Mouse (Mus musculus) lung, postnatal 36 days (tissue): ENCODE results near the gene Tlcd2.

ENCODE experiments used
- DNase-seq: peaks from one replicate; pipeline ENCODE4 v3.0.0; 2022; ENCODE audit warnings: mixed read lengths

Gene Tlcd2

GRCm38 (mm10) chr11:75467512-75468215 is 6.1 kb downstream of the Tlcd2 start:
- peak; percentile 71 for DNase-seq

DNA sequence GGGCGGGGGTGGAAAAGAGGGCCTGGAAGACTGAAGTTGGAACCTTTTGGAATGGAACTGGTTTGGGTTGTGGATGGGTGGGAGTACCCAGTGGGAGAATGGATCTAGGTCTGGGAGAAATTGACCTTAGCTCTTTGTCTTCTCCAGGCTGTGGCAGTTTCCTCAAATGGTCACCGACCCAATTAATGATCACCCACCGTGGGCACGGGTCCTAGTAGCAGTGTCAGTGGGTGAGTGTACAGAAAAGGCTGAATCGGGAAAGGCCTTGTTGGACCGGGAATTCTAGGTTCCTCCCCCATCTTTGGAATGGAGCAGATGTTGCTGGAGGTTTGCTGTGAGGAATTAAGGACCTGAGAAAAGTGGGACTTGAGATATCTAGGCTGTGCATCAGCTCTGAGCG is 6.9 kb downstream of the Tlcd2 start:
- no peak for DNase-seq

DNA sequence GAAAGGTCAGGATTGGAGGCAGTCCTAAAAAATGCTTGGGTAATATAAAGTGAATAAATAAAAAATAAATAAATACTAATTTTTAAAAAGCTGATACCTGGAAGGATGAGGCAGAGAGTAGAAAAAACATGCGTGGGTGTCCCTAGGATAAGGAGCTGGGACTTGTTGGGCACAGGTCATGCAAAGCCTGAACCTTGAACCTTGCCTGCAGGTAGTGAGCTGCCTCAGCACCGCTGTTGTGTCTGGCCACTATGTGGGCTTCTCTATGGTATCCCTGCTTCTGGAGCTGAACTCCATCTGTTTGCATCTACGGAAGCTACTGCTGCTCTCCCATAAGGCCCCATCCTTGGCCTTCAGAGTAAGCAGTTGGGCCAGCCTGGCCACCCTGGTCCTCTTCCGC is 7.7 kb downstream of the Tlcd2 start:
- no peak for DNase-seq

- DNase-seq = no peak
These were observed 9.2 kb downstream of the Tlcd2 start for GRCm38 (mm10) chr11:75470675-75471074.

- no peak for DNase-seq
These were observed 11.1 kb downstream of the Tlcd2 start for GRCm38 (mm10) chr11:75472469-75473081.

DNA sequence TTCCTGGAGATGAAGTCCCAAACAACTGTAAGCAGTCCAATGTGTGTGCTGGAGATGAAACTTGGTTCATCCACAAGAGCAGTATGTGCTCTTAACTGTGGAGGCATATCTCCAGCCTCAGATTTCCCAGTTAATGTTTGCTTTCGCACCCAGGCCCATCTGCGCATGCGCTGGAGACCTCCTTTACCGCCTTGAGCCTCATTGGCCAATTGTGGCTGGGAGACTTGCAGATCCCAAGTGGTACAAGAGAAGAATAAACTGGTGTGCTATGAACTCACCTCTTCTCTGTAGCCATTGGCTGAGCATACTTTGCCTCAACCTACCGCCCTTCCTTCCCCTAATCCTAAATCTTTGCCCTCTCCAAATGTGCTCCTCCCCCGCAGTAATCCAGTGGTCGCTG is 11.9 kb downstream of the Tlcd2 start:
- DNase-seq = no peak

DNA sequence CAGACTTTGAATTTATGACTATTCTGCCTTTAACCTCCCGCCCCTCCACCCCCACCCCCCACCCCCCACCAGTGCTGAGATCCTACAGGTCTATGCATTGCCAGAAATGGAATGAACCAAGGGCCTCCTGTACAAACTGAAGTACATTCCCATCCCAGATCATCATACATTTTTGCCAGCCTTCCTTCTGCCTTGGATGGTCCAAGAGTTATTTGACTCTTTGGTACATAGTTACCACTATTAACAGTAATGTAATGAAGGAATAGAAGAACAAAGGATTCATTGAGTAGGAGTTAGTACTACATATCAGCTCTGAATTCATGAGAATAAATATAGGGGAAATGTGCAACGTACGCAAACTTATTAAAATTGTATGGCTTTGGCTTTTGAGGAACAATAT is 24.7 kb downstream of the Tlcd2 start:
- DNase-seq = no peak

DNA sequence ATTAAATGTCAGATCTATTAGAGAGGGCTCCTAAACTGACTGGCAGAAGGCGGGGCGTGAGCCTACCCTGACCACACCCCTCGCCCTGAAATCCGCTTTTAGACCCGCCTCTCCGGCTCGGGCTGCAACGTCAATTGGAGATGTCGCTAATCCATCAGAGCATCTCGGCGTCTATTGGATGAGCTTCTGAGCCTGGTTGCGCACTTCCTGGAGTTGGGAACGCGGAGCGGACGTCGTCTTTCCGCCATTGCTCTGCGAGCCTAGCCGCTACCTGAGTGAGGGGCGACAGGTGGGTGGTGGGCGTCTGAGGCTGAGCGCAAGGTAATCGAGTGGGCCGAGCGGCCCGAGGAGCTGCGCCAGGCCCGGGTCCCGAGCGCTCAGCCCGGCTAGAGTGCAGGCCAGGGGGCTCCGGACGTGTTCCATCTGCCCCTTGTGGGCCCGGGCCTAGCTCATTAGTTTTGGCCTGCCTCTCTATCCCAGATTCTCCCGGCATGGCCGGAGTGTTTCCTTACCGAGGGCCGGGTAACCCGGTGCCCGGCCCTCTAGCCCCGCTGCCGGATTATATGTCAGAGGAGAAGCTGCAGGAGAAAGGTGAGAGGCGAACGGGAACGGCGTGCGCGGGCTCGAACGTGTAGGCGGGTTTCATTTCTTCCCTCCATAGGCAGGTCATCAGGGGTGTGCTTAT is 25.2 kb downstream of the Tlcd2 start, which contains the start of gene Prpf8:
Gene Prpf8, plus strand, starts transcription at position 216 of the 685 bp plus-strand sequence.
- DNase-seq = peak; percentile 99

DNA sequence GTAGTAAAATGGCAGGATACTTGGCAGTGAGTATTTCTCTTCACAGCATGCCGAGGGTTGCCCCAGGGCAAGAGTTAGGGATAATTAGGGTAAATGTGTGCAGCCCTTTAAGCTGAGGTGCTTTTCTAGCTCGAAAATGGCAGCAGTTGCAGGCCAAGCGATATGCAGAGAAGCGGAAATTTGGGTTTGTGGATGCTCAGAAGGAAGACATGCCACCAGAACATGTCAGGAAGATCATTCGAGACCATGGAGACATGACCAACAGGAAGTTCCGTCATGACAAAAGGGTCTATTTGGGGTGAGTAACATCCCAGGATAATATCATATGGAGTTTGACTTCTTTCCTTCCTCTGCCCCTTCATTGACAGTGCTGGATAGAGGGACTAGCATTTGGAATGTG is 26.0 kb downstream of the Tlcd2 start:
- DNase-seq = no peak

- no peak for DNase-seq
These were observed 33.0 kb downstream of the Tlcd2 start for GRCm38 (mm10) chr11:75494296-75495049.

- DNase-seq = no peak
These were observed 36.6 kb downstream of the Tlcd2 start for GRCm38 (mm10) chr11:75498126-75498525.

DNA sequence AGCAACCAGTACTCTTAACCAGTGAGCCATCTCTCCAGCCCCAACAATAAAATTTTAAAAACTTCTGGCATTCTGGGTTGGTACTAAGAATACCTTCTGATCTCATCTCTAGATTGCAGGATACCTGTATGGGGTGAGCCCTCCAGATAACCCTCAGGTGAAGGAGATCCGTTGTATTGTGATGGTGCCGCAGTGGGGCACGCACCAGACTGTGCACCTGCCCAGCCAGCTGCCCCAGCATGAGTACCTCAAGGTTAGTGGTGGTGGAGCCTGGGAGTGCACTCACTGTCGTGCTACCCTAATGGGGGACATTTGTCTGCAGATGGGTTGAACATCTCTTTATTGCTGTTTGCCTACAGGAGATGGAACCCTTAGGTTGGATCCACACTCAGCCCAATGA is 46.6 kb downstream of the Tlcd2 start:
- DNase-seq = no peak

- DNase-seq = peak; percentile 29
These were observed 47.4 kb downstream of the Tlcd2 start for GRCm38 (mm10) chr11:75508904-75509303.

GRCm38 (mm10) chr11:75509741-75510626 is 48.5 kb downstream of the Tlcd2 start, which contains the start of gene Rilp:
Gene Rilp, plus strand, starts transcription at chr11:75510094.
- DNase-seq = peak; percentile 95

DNA sequence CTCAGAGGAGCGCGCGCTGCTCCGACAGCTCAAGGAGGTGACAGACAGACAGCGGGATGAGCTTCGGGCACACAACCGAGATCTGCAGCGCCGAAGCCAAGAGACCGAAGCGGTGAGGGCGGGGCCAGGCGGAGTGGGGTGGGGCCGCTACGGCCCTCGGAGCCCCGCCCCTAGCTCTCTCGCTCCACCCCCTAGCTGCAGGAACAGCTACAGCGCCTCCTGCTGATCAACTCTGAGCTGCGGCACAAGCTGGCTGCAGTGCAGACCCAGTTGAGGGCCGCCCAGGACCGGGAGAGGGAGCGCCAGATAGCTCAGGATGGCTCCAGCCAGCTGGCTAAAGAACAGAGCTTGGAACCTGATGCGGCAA is 49.1 kb downstream of the Tlcd2 start:
- DNase-seq = peak; percentile 96

- peak; percentile 84 for DNase-seq
These were observed 49.7 kb downstream of the Tlcd2 start for GRCm38 (mm10) chr11:75511213-75511612.

- DNase-seq = no peak
These were observed 50.9 kb downstream of the Tlcd2 start for GRCm38 (mm10) chr11:75512301-75513018.

DNA sequence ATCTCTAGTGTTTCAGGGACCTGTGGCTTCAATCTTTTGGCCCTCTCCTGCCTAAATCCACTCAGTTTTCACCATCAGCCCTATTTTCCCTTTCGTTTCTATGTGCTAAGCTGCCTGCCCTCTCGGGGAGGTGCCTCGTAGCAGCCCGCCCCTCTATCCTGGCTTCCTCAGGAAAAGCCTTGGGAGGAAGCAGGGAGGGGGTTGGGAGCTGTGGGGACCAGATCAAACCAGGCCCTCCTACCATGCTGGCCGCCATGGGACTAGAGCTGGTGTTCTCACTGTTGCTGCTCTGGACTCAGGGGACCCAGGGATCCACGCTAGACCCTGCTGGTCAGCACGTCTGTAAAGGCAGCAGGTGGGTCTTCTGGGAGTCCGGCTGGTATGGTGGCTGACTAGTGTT is 51.8 kb downstream of the Tlcd2 start, which contains the start of gene Scarf1:
Gene Scarf1, plus strand, starts transcription at position 205 of the 400 bp plus-strand sequence.
- peak; percentile 90 for DNase-seq

DNA sequence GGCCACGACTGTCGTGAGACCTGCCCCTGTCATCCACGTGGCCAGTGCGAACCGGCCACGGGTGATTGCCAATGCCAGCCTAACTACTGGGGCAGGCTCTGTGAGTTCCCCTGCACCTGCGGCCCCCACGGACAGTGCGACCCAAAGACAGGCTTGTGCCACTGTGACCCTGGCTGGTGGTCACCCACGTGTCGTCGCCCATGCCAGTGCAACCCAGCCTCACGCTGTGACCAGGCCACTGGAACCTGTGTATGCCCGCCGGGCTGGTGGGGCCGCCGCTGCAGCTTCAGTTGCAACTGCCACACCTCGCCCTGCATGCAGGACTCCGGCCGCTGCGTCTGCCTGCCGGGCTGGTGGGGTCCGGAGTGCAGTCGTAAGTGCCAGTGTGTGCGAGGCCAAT is 53.7 kb downstream of the Tlcd2 start:
- DNase-seq = no peak

DNA sequence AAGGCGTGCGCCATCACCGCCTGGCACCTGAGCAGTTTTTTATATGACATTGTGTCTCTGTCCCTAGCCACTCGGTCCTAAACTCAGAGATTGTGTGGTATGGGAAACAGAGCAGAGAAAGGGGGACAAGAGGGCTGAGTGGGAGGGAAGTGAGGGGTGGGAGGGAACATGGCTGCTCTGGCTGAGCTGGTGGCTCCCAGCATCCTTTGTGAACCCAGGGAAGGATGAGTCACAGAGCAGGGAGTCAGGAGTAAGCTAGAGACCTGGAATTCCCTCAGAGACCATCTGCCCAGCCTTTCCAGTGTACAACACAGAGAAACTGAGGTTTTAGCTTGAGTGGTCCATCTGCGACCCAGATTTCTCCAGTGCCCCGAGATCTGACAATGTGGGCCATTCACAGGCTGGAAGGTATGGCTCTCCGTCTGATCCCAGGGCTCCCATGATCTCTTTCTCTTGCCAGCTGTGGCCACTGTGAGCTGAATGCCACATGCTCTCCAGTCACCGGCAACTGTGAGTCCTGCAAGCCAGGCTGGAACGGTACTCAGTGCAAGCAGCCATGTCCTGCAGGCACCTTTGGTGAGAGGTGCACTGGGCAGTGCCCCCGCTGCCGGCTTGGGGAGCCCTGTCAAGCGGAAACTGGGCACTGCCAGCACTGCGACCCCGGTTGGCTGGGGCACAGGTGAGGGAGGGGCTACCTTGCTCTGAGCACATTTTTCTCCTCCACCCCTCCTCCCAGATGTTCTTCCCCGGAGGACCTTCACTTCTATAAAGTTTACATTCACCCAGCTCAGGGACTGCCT is 58.5 kb downstream of the Tlcd2 start:
- no peak for DNase-seq
